Comparison of ENCODE assay signal across 30 mouse cellular contexts in the genomic region with DNA sequence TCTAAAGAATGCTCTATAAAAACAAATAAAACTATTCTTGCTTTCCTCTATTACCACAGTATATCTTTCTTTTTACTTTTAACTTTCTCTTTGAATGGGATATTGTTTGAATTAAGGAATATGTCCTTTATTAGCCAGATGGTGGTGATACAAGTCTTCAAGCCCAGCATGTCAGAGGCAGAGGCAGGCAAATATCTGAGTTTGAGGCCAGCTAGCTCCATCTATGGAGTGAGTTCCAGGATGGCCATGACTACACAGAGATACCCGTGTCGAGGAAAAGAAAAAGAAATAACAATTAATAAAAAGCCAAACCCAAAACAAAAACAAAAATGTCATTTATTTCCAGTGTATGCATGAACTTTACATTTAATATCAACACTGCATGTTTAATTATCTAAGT. TPM values are rescaled to one million over a fixed set of nuclear protein-coding genes. Genes with fewer than 3 reads are reported as not detected.
"Had no signal": no experiment of that assay in that cellular context is flagged by ENCODE, and none has a peak within 500 bp of the region (broad histone marks: within the 10 kb centered on the region; RNA-seq: fewer than 3 reads in every experiment).

No protein-coding gene starts in this region.

- H3K36me3 ChIP-seq: heart, embryonic 10.5 days; heart, embryonic 12.5 days; heart, embryonic 13.5 days; heart, embryonic 15.5 days; hindbrain, embryonic 10.5 days; hindbrain, embryonic 12.5 days; hindbrain, embryonic 13.5 days; hindbrain, embryonic 15.5 days; intestine, embryonic 15.5 days; kidney, embryonic 15.5 days had no signal

- H3K27me3 ChIP-seq: heart, embryonic 12.5 days; heart, embryonic 13.5 days; heart, embryonic 15.5 days; hindbrain, embryonic 12.5 days; hindbrain, embryonic 13.5 days; hindbrain, embryonic 15.5 days; intestine, embryonic 15.5 days had no signal

- H3K4me2 ChIP-seq: heart, embryonic 11.5 days; heart, embryonic 12.5 days; heart, embryonic 13.5 days; heart, embryonic 15.5 days; hindbrain, embryonic 12.5 days; hindbrain, embryonic 13.5 days; hindbrain, embryonic 14.5 days; hindbrain, embryonic 15.5 days; intestine, embryonic 15.5 days; kidney, embryonic 15.5 days had no signal

- DNase-seq: heart, postnatal 10 days; heart, postnatal 14 days; heart, postnatal 36 days; kidney, adult 11 months; kidney, adult 18-20 months; kidney, adult 2 months; kidney, adult 8-10 months; kidney, adult 9 months; kidney, postnatal 10 days; kidney, postnatal 14 days; kidney, postnatal 25 days; kidney, postnatal 36 days; kidney, postnatal 4 days; layer of hippocampus, adult 9-11 months; layer of hippocampus, postnatal 36 days had no signal

- H3K4me3 ChIP-seq: heart, embryonic 10.5 days; heart, embryonic 12.5 days; heart, embryonic 13.5 days; heart, embryonic 15.5 days; hindbrain, embryonic 10.5 days; hindbrain, embryonic 12.5 days; hindbrain, embryonic 13.5 days; hindbrain, embryonic 15.5 days; intestine, embryonic 15.5 days; kidney, embryonic 15.5 days; layer of hippocampus, adult 2 months; left cerebral cortex, adult 2 months had no signal

RNA-seq across cellular contexts. Expression of a gene that starts 2.8 kb away (rescaled TPM):
- polyA plus RNA-seq: inflammation-experienced regulatory T-cells, adult 6 months had no signal
